Mouse (Mus musculus) right cerebral cortex, adult 18-20 months (tissue): ENCODE data around the gene Nop53.

Experiments
- DNase-seq: peaks from one replicate; pipeline ENCODE4 v3.0.0; 2022; ENCODE audit warnings: mixed read lengths

The Nop53 gene

DNA sequence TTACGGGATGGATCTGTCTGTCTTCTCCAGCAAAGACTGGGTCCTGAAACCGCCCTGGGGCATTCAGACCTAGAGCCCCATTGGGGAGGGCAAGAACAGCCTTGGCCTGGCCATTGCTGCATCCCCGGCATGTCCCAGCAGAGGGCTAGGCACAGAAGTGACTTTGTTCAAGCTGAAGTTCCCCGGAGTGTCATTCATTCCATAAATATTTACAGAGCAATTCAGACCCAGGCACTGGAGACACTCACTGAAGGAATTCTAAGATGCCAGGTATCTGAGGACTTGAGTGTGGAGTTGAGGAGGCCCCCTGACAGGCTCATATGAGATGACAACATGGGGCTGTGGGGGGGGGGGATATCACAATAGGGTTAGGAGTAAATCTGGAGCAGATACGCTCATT is 10.3 kb upstream of the Nop53 start:
- no peak for DNase-seq

- no peak for DNase-seq
Observed at GRCm38 (mm10) chr7:15955509-15955908, 9.6 kb upstream of the Nop53 start.

DNA sequence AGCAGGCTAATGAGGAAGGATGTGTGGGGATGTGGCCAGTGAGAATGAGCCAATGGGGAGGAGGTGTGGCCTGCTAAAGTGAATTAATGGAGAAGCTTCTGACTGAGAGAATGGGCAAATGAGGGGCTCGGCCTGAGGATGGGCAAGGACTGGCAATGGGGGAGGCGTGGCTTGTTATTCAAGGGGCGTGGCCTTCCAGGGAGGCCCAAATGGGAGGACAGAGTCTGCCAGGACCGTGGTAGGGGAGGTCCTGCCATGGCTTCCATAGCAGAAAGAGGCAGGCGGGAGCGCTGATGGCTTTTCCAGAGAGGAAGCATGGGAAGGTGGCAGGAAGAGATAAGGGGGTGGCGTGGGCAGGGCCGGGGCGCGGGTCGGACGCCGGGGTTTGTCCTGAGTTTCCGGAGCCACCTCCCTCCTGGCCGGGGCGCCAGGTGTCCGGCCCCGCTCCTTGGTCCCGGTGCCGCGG is 9.1 kb upstream of the Nop53 start:
- DNase-seq, result no peak

DNA sequence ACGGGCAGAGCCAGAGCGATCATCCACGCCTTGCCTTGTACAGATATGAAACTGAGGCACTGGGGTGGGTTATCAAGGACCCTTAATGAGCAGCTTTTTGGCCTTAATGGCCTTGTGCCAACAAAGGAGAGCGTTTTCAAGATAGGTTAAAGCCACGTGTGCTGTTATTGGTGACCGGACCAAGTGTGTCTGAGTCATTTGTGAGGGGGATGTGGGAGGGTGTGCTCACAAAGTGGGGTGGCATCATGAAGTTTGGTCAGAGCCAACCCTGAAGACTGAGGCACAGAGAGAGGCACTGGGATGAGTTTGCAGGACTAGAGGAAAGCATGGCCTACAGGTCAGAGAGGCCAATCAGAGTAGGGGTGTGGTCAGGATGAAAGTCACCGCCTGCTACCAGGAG is 8.6 kb upstream of the Nop53 start:
- no peak for DNase-seq

- no peak for DNase-seq
Observed at GRCm38 (mm10) chr7:15953307-15954074, 7.6 kb upstream of the Nop53 start.

- no peak for DNase-seq
Observed at GRCm38 (mm10) chr7:15952416-15952815, 6.5 kb upstream of the Nop53 start.

- DNase-seq, result no peak
Observed at GRCm38 (mm10) chr7:15950008-15950407, 4.1 kb upstream of the Nop53 start.

DNA sequence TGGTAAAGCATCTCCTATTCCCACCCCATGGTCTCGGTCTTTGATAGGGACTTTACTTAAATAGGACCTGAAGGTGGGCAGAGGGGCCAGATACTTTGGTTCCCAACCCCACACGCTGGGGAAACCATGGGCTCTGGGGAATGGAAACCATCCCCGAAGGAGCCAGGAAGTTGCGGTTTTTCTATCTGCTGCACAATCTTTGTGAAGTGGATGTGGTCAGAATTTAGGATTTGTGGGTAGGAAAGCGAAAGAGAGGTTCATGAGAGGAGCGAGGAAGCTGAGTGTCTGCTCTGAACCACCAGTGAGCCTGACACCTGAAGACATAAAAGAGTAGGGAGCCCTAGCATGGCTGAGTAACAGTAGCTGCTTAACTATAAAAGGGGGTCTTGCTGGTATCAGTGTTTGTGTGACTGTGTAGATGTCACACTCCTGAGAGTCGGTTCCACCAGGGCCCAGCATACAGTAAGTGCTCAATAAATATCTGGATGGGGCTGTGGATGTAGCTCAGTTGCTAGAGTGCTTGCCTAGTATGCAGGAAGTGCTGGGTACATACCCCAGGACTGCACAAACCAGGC is 3.4 kb upstream of the Nop53 start:
- DNase-seq, result no peak

GRCm38 (mm10) chr7:15948381-15948941 is 2.6 kb upstream of the Nop53 start:
- peak; percentile 61 for DNase-seq

- no peak for DNase-seq
Observed at GRCm38 (mm10) chr7:15947653-15948260, 1.9 kb upstream of the Nop53 start.

GRCm38 (mm10) chr7:15945211-15945610 is 663 bp downstream of the Nop53 start:
- DNase-seq, result no peak

GRCm38 (mm10) chr7:15944311-15944710 is 1.6 kb downstream of the Nop53 start:
- no peak for DNase-seq

DNA sequence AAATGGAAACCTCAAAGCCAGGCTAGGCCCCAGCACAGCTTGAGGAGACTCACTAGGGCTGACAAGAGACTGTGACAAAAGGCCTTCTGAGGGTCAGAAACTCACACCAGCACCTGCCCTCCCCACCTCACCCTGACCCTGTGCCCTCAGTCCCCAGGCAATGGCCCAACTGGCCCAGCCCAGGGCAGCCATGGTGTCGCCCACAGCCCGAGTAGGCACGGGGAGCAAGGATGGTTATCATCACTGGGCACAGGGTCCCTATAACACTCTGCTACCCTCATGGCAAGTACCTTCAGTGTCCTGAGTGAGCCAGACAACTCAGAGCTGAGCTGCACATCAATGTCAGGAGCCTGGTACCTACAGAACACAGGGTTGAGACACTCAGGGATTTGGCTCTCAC is 7.3 kb downstream of the Nop53 start:
- DNase-seq, result no peak

GRCm38 (mm10) chr7:15937491-15937890 is 8.4 kb downstream of the Nop53 start:
- DNase-seq, result no peak

GRCm38 (mm10) chr7:15933437-15934359 is 12.2 kb downstream of the Nop53 start:
- DNase-seq, result peak; percentile 77

GRCm38 (mm10) chr7:15931635-15932034 is 14.2 kb downstream of the Nop53 start:
- DNase-seq, result no peak

DNA sequence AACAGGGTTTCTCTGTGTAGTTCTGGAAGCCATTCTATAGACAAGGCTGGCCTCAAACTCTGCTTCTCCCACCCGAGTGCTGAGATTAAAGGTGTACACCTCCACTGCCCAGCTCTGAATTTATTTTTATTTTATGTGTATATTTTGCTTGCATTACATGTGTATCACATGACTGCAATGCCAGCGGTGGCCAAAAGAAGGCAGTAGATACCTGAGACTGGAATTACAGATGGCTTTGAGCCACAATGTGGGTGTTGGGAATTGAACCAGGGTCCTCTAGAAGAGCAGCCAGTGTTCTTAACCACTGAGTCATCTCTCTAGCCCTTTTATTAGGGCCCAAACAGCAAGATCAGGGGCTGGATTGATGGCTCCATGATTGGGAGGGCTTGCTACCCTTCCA is 15.3 kb downstream of the Nop53 start:
- DNase-seq, result no peak

GRCm38 (mm10) chr7:15929910-15930309 is 16.0 kb downstream of the Nop53 start:
- no peak for DNase-seq

DNA sequence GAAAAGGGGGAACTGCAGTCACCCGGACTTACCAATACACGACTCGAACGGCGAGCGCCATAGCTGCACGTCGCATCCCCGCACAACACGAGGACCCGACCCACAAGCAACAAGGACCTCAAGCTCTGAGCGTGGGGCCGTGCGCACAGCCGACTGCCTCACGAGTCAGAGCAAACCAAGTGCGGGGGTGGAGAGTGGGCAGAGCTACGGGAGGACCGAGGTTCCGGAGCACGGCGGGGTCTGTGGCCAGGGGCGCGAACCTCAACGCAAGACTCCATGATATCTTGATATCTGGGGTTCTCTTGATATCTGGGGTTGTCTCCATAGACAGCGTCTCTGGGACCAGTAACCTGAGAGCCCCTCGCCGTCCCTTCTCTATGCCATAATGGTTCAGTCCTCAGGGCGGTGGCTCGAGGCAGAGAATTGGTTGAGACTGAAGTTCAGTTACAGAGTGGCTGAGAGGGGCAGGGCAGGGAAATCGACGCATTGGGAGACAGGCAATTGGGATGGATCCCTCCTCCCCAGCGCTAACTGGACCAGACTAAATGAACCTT is 23.6 kb downstream of the Nop53 start, which contains the start of gene Selenow:
TSS of gene Selenow (minus strand) at position 183 of the 554 bp plus-strand sequence.
- DNase-seq, result peak; percentile 93

DNA sequence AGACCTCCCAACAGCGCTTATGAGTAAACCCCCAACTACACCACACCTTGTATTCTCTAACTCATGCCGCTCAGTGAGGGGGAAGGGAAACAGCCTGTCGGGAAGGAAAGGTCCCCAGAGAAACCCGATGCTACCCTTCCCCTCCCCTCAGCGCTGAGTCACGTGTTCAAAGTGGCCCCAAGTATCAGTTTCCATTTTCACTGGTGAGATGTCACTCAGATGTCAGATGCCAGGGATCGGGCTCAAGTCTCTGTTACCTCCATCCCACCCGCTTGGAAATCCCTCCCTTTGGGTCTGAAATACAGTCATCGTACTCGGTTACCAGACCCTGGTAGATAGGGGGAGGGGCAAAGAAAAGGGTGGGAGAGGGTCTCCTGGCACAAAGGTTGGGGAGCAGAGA is 24.1 kb downstream of the Nop53 start:
- peak; percentile 38 for DNase-seq

DNA sequence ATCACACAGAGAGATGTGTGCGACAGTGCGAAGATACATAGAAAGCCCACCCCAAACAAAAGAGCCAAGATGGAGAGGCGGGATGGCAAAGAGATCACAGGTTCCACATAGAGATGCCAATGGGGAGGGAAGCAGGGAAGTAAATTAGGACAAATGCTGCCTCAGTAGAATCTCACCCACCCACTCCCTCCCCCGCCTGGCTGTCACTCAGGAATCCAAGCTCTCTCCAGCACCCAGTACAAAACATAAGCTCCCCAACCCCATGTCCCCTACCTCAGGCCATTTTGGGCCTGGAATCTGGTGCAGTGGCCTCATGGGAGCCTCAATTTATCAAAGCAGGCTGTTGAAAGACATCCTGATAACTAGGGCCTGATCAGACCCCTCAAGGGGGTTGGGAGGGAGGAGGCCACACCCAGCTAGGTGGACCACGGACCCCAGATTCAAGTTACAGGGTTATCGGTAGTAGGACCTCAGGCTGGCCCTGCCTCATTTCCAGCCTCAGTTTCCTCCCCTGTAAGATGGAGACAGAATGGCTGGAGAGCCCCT is 25.2 kb downstream of the Nop53 start:
- DNase-seq, result peak; percentile 48

GRCm38 (mm10) chr7:15919947-15920346 is 25.9 kb downstream of the Nop53 start:
- DNase-seq, result no peak
